Mouse (Mus musculus) urinary bladder, postnatal 25 days (tissue): ENCODE measurements around the gene Olfr702.

ENCODE experiments used
- DNase-seq: peaks from one replicate; pipeline ENCODE4 v3.0.0; 2022; ENCODE audit warnings: low spot score

Olfr702 gene

DNA sequence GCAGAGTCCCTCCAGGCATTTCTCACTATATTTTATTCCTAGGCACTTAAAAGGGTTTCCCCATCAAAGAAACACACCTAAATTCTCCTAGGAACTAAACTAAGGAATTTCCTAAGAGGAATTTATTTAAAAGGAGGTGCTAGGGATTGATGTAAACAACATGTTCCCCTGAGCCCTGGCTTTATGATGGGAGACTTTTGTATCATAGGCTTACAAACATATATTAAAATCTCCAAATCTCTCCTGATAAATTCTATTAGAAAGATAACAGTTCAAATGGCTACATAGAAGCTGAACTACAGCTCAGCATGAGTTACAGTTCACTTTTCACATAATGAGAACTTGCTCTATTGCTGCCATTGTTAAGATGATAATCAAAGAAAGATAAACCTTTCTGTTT, at the start of gene Olfr702:
Gene Olfr702 (minus strand): TSS at position 101 of the 400 bp plus-strand sequence.
- DNase-seq = no peak

DNA sequence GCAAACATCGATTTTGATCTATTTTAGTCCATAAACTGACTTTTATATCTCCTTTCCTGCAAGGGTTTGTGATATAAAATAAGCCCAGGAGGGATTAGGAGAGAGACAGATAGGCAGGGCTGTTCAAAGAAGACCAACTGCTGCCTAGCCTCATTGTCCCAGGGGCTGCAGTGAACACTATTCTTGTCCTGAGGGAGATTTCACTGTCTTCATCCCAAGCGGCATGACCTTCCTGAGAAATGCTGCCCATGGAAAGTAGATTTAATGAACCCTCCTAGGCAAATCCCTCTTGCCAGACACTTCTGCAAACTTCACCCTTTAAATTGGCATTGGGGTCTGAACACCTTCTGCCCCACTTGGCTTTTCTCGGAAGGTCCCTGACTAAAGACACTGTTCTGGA, 43.1 kb upstream of the Olfr702 start, which contains the start of gene Olfr705:
Gene Olfr705 (minus strand): TSS at position 101 of the 400 bp plus-strand sequence.
- no peak for DNase-seq

DNA sequence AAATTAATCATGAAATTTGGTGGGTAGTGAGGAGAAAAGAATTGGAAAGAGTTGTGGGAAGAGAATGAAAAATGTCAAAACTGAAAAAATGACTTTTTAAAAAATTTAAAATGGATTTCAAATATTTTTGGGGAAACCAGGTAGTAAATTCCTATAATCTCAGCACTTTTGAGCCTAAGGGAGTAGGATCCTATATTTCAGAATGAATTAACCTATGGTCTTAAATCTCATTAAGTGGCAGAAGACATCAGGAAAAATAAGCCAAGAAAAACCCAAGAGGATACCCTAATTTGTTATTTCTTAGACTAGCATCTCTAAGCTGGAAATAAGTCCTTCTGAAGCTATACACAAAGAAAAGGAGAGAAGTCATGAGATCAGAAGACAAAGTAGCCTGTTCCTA, 29.2 kb upstream of the Olfr702 start, which contains the start of gene Olfr704:
Gene Olfr704 (plus strand): TSS at position 301 of the 400 bp plus-strand sequence.
- DNase-seq = no peak

DNA sequence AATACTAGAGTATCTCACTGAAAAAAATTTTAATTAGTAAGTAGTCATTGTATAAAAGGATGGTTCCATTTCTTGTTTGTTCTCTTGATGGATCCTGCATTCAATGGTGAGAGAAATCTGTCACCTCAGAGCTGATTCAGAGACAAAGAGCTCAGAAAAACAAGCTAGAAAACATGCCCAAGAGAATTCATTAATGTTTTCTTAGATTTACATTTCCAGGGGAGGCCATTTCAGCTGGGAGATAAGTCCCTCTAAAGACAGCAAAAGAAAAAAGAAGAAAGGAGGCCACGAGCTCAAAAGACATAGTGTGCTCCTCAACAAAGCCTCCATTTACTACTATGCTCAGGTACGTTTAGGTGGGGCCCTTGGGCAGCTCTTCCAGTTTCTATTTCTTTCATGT, 9.4 kb upstream of the Olfr702 start, which contains the start of gene Olfr703:
Gene Olfr703 (plus strand): TSS at position 301 of the 400 bp plus-strand sequence.
- DNase-seq = no peak

DNA sequence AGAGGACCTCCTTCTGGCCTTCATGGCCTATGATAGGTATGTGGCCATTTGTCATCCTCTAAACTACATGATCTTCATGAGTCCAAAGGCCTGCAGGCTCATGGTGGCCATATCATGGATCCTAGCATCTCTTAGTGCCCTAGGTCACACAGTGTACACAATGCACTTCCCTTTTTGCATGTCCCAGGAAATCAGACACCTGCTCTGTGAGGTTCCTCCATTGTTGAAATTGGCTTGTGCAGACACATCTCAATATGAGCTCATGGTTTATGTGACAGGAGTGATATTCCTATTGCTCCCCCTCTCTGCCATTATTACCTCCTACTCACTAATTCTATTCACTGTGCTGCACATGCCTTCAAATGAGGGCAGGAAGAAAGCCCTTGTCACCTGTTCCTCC, 15.3 kb downstream of the Olfr702 start:
- DNase-seq = no peak

DNA sequence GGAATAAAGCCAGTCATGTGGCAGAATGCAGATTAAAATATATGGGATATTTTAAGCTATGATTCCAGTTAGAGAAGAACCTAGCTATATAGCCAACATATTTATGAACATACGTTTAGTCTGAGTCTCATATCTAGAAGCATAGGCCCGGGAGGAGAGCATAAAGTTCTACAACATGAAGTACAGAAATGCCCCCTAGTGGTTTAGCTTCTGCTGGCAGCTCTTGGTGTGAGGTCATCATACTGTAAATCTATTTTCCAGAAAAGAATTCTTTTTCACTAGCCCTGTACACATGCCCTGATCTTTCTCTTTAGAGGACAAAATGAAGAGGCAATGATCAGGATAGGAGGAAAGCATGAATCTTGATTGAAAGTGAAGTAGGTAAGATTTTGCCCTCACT, 17.9 kb downstream of the Olfr702 start:
- no peak for DNase-seq

DNA sequence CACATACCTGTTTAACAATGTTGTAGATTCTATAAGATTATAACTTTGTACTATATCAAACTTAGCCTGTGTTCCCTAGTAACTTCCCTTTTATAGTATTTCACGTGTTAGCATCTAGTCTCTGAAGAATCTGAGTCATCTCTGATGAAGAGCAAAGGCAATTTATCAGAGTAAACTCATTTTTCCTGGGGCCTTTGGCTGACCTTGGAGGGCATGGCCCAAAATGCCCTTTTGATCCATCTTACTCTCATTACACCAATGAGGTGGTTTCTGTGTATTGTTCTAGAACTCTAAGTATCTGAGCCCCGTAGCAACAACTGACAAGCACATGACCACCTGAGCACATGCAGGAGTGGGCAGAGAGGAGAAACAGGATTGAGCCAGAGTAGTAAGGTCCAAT, 19.9 kb downstream of the Olfr702 start, which contains the start of gene Olfr701:
Gene Olfr701 (plus strand): TSS at position 301 of the 400 bp plus-strand sequence.
- no peak for DNase-seq

DNA sequence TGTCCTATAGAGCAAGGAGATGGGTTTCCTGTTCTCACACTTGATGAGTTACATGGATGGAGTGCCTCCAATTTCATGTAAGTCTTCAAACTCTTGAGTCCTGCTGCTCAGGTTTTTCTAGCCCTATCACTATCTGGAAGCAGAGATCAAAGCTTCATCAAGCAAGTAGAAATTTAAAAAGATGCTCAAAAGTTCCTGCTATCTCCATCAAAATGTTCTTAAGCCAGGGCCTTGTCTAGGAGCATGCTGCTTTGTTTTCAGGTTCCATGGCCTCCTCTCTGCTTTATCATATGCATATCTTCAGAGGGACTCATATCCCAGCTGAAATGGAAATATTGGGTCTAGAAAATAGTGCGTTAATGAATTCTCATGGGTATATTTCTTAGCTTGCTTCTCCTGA, 25.0 kb downstream of the Olfr702 start, which contains the start of gene Olfr700:
Gene Olfr700 (minus strand): TSS at position 101 of the 400 bp plus-strand sequence.
- DNase-seq = no peak

DNA sequence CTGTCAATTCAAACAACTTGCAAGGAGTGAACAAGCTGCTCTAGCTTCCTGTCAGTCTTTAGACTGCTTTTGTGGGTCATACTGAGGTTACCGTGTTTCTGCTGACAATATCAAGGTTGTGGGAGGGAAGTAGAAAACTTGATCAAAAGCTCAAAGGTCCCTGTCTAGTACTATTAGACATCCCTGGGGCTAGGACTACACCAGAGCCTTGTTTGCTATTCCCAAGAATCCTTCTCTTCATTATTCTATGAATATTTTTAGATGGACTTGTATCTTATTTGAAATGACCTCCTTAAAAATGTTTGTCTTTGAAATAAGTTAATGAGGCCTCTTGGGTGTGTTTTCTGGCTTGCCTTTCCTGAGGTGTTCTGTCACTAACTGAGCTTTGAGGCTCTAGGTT, 40.6 kb downstream of the Olfr702 start, which contains the start of gene Olfr699:
Gene Olfr699 (minus strand): TSS at position 101 of the 400 bp plus-strand sequence.
- DNase-seq = no peak

DNA sequence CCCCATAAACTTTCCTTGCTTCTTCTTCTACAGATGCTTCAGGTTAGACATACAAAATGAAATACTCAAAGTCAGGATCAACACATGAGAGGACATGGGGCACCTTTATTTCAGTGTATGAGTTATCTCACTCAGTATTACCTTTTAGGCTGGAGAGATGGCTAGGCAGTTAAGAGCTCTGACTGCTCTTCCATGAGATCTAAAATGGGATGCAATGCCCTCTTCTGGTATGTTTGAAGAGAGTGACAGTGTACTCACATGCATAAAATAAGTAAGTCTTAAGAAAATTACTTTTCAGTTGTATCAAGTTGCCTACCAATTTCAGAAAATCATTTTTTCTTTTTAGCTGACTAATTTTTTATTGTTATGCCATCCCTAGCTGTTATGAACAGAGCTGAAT, 45.4 kb downstream of the Olfr702 start:
- no peak for DNase-seq
